Mouse (Mus musculus) sigmoid colon, adult 10 weeks (tissue): ENCODE results near the gene Vmn1r158. TPM values are rescaled to one million over a fixed set of nuclear protein-coding genes. Genes with fewer than 3 reads are reported as not detected.

Source experiments
- polyA plus RNA-seq: library from polyadenylated mRNA; stranded (reverse); fragments of 350-450 nt; fragmentation: Illumina TruSeq; extraction: RNeasy Lipid Tissue Mini Kit (QIAGEN cat#74804); gene quantifications from one replicate; pipeline ENCODE4 v1.2.3, GENCODE M21; 2014; ENCODE audit warnings: low read depth, low replicate concordance

Vmn1r158 gene
- polyA plus RNA-seq, result not detected

DNA sequence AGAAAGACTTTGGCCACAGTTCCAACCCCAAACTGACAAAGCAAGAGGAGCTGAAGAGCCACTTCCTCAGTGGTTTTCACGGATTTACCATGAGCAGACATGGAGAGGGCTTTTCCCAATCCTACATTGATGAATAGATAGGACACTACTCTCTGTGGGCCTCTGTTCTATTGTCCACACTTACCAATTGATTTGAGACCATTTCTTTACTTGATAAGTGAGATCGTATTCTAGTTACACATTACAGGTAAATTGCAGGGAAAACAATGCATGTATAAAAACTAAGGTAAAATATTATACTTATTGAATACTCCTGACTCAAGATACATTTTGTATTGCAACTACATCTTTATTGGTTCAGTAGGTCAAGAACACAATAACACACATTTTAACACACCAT lies at the start of gene Vmn1r158:
Vmn1r158 (minus strand) TSS at position 101 of the 400 bp plus-strand sequence.

DNA sequence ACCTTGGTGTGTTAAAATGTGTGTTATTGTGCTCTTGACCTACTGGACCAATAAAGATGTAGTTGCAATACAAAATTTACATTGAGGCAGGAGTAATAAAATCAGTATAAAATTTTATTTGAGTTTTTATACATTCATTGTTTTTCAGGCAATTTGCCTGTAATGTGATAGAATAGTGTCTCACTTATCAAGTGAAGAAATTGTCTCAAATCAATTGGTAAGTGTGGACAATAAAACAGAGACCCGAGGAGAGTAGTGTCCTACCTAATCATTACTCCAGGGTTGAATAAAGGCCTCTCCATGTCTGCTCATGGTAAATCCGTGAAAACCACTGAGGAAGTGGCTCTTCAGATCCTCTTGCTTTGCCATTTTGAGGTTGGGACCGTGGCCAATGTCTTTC lies 29.2 kb downstream of the Vmn1r158 start, which contains the start of gene Vmn1r157:
Vmn1r157 (plus strand) TSS at position 301 of the 400 bp plus-strand sequence.

Other genes with a start within 250 kb of the Vmn1r158 start
- gene Gm4201, start 225.4 kb downstream of the Vmn1r158 start, polyA plus RNA-seq, result not detected
- not detected for gene Gm4565, start 202.7 kb downstream of the Vmn1r158 start, polyA plus RNA-seq
- not detected for gene Vmn1r155, start 132.8 kb downstream of the Vmn1r158 start, polyA plus RNA-seq
- not detected for gene Gm8693, start 98.5 kb downstream of the Vmn1r158 start, polyA plus RNA-seq
- gene Gm4567, start 71.1 kb downstream of the Vmn1r158 start, polyA plus RNA-seq, result not detected
- gene Vmn1r157, start 29.1 kb downstream of the Vmn1r158 start, polyA plus RNA-seq, result not detected
- not detected for gene Vmn1r159, start 52.8 kb upstream of the Vmn1r158 start, polyA plus RNA-seq
- not detected for gene Vmn1r160, start 80.4 kb upstream of the Vmn1r158 start, polyA plus RNA-seq
- not detected for gene Gm4214, start 193.9 kb upstream of the Vmn1r158 start, polyA plus RNA-seq
- not detected for gene Gm4216, start 229.1 kb upstream of the Vmn1r158 start, polyA plus RNA-seq